Mouse (Mus musculus) midbrain, embryonic 12.5 days (tissue): ENCODE measurements around the gene Dlst. TPM values are rescaled to one million over a fixed set of nuclear protein-coding genes. Genes with fewer than 3 reads are reported as not detected.
A peak's percentile ranks its signal among the peaks of the same experiment; 100 is the strongest.

Experiments used
- ATAC-seq: fragments of 200-750 bp; cut with Nextera tagmentation; 2 replicates; pipeline ENCODE4 v1.8.0; 2017; ENCODE audit warnings: low read depth, moderate TSS enrichment, moderate library complexity; ENCODE audit not compliant: low FRiP score
- H3K27ac ChIP-seq: fragments of 300-500 bp; sonication (generic); replicated peaks from 2 replicates; pipeline ENCODE4 v1.5.1; 2016; ENCODE audit warnings: mild to moderate bottlenecking
- H3K27me3 ChIP-seq: fragments of 300-500 bp; sonication (generic); 2 replicates; pipeline ENCODE4 v1.6.1; 2016; ENCODE audit warnings: mild to moderate bottlenecking
- H3K36me3 ChIP-seq: fragments of 300-500 bp; sonication (generic); 2 replicates; pipeline ENCODE4 v1.6.1; 2016
- H3K4me1 ChIP-seq: fragments of 300-500 bp; sonication (generic); 2 replicates; pipeline ENCODE4 v1.6.1; 2016
- H3K4me2 ChIP-seq: fragments of 300-500 bp; sonication (generic); replicated peaks from 2 replicates; pipeline ENCODE4 v1.6.1; 2016; ENCODE audit warnings: mild to moderate bottlenecking, moderate library complexity
- H3K4me3 ChIP-seq: fragments of 300-500 bp; sonication (generic); 2 replicates; pipeline ENCODE4 v1.5.1; 2016; ENCODE audit warnings: mild to moderate bottlenecking
- H3K9ac ChIP-seq: fragments of 300-500 bp; sonication (generic); replicated peaks from 2 replicates; pipeline ENCODE4 v1.6.1; 2016; ENCODE audit warnings: mild to moderate bottlenecking, moderate library complexity
- H3K9me3 ChIP-seq: fragments of 300-500 bp; sonication (generic); 2 replicates; pipeline ENCODE4 v1.6.1; 2016; ENCODE audit warnings: mild to moderate bottlenecking
- WGBS: fragments of 180-500 bp; shearing (Covaris S2); methylation state at CpG from one replicate; pipeline ENCODE4 v1.1.7; 2016; 5-methylcytosine and 5-hydroxymethylcytosine counted together
- polyA plus RNA-seq: library from polyadenylated mRNA; unstranded; fragments of >200 nt; fragmentation: Nextera tagmentation; extraction: Ambion mirVana; gene quantifications from 2 replicates; pipeline ENCODE4 v1.2.1, GENCODE M21; 2016

Dlst gene
- polyA plus RNA-seq, 1 experiment from 2014 or later = 107 TPM

DNA sequence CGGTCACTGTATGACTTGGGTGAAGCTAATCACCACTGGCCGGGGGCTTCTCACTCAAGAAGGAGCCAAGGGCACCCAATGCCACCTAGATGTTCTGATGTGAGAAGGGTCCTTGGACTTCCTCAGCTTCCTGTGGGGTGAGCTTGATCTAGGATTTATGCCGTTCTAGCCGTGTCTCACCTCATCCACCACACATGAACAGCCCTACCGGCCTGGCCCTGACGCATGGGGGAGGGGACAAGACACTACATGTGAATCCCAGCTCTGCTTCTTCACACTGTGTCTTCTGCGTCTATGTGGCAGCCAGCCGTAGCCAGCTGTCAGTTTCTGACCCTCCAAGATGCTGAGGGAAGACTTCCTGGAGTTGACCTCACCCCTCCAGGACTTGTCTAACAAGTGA, 48.2 kb downstream of the Dlst start:
- H3K9ac ChIP-seq = no peak overlapping the region
- H3K36me3 ChIP-seq = no peaks in the 10 kb centered on the region
- H3K4me3 ChIP-seq = no peak overlapping the region
- H3K4me1 ChIP-seq = no peaks in the 10 kb centered on the region
- no peak for ATAC-seq
- no peaks in the 10 kb centered on the region for H3K9me3 ChIP-seq
- H3K27me3 ChIP-seq = no peaks in the 10 kb centered on the region
- WGBS = 86% methylated on average over 8 of the region's 8 CpGs
- no peak overlapping the region for H3K4me2 ChIP-seq
- no peak overlapping the region for H3K27ac ChIP-seq

DNA sequence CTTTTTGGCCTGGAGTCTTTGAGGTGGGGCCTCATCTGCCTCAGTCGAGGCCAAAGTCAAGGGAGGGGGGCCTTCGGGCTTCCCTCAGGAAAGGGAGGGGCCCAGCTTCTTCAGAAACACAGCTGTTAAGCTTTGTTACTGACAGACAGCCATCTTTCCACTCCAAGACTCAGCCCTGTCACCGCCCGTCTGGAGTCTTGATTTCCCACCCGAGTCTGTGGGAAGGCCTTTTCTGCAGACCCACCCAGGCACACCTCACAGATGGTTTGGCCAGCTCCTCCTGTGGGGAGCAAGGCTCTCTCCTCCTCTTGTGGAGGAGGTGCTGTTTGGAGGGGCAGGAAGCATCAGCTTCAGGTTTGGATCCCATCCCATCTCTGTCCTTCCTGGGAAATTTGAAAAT, 49.0 kb downstream of the Dlst start:
- no peaks in the 10 kb centered on the region for H3K4me1 ChIP-seq
- H3K27me3 ChIP-seq = no peaks in the 10 kb centered on the region
- H3K4me2 ChIP-seq = no peak overlapping the region
- H3K9me3 ChIP-seq = no peaks in the 10 kb centered on the region
- no peak overlapping the region for H3K27ac ChIP-seq
- H3K4me3 ChIP-seq = no peak overlapping the region
- no peak overlapping the region for H3K9ac ChIP-seq
- WGBS = 72% methylated on average over 5 of the region's 5 CpGs
- ATAC-seq = no peak
- no peaks in the 10 kb centered on the region for H3K36me3 ChIP-seq

DNA sequence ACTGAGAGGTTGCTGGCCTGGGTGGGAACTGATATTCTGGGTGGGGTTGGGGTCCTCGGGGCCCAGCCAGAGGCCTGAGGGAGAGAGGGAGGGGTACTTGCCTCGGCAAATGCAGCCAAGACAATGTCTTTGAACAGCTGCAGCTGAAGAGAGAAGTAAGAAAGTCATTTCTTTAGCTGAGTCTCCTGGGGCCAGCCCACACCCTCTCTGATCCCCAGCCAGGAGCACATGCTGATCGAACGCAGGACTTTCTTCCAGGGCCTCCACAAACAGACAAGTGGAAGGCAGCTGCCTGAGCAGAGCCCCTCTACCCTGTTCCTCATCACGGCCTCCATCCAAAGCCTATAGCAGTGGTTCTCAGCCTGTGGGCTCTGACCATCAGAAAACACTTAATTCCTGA, 54.4 kb downstream of the Dlst start:
- no peak overlapping the region for H3K9ac ChIP-seq
- H3K27me3 ChIP-seq = peaks cover 4% of the 10 kb centered on the region; the same call in 1 of the 2 replicates
- 89% methylated on average over 5 of the region's 5 CpGs for WGBS
- 0 out of 2 replicates have a peak, but pooled peaks cover 6% of the 10 kb centered on the region for H3K4me1 ChIP-seq
- no peaks in the 10 kb centered on the region for H3K36me3 ChIP-seq
- H3K27ac ChIP-seq = no peak overlapping the region
- no peaks in the 10 kb centered on the region for H3K9me3 ChIP-seq
- no peak for ATAC-seq
- H3K4me2 ChIP-seq = no peak overlapping the region
- H3K4me3 ChIP-seq = no peak overlapping the region

DNA sequence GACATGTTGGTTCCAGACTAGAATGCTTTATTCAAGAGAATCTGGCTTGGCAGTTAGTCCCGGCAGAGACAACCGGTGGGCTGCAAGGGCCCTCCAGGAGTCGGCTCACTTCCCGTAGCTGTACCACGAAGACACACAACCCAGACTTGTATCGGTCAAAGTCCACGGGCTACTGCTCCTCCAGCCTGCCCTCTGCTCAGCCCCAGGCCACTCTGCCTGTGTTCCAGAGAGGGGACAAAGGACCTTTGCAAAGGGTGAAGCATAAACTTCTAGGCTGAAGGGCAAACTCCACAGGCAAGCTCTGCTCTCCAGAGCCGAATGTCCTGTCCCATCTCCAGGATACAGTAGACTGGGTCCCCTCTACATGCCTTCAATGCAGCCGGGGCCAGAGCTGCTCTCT, 56.0 kb downstream of the Dlst start:
- no peak overlapping the region for H3K4me3 ChIP-seq
- 0 out of 2 replicates have a peak, but pooled peaks cover 6% of the 10 kb centered on the region for H3K4me1 ChIP-seq
- no peak overlapping the region for H3K27ac ChIP-seq
- H3K27me3 ChIP-seq = peaks cover 7% of the 10 kb centered on the region
- H3K4me2 ChIP-seq = no peak overlapping the region
- no peaks in the 10 kb centered on the region for H3K36me3 ChIP-seq
- H3K9ac ChIP-seq = no peak overlapping the region
- WGBS = 84% methylated on average over 9 of the region's 9 CpGs
- no peaks in the 10 kb centered on the region for H3K9me3 ChIP-seq
- no peak for ATAC-seq

DNA sequence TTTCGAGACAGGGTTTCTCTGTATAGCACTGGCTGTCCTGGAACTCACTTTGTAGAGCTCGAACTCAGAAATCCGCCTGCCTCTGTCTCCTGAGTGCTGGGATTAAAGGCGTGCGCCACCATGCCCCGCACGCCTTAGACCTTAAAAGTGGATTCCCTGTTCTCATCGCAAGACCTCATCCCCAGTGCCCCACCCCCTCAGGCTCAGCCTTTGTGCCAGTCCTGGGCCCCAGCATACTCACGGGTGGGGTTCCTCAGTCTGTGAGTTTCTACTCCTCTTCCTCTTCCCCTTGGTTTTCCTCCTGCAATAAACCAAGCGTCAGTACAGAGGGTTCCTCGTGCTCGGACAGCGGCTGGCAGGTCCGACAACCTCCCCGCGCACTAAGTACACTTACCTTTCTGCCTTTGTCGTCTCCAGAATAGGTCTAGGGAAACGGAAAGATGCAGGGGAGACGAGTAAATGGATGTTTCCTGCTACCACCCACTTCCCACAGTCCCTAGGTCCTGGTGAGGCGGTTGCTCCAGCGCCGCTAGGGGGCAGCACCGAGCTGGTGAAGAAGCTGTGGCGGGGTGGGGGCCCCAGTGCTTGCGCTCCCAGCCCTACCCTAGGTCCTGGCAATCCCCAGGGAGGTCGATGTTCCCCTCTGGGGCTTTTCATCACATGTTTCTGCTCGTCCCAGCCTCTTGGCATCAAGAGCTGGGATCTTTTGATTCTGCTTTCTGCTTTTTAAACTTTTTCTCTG, 58.7 kb downstream of the Dlst start:
- ATAC-seq = peak; percentile 68
- 24% methylated on average over 27 of the region's 27 CpGs for WGBS
- no peaks in the 10 kb centered on the region for H3K36me3 ChIP-seq
- peaks cover 7% of the 10 kb centered on the region for H3K27me3 ChIP-seq
- H3K9ac ChIP-seq = no peak overlapping the region; the same call in 1 of the 2 replicates
- peak overlapping the region; percentile 20; the same call in 1 of the 2 replicates for H3K4me3 ChIP-seq
- H3K9me3 ChIP-seq = no peaks in the 10 kb centered on the region
- 0 out of 2 replicates have a peak, but pooled peaks cover 6% of the 10 kb centered on the region for H3K4me1 ChIP-seq
- H3K27ac ChIP-seq = no peak overlapping the region
- H3K4me2 ChIP-seq = peak overlapping the region; percentile 38

DNA sequence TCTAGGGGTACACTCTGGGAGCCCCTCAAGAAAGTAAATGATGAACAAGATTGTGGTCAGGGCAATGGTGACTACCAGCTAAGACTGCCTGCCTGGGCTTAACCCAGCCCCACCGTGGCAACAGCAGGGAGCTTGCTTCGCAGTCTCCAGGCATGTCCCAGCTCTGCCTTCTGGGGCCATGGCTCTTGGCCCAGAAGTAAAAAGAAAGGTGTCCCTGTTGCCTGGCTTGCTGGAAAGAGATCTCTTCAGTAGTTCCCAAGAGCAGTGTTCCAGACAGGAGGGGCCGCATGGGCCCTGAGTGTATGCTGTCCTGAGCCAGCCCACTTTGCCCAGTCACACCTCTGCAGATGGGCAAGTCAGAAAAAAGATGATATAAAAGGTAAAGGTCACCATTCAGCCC, 59.2 kb downstream of the Dlst start:
- H3K4me2 ChIP-seq = peak overlapping the region; percentile 38; the same call in 1 of the 2 replicates
- no peaks in the 10 kb centered on the region for H3K36me3 ChIP-seq
- no peaks in the 10 kb centered on the region for H3K9me3 ChIP-seq
- no peak overlapping the region for H3K9ac ChIP-seq
- 51% methylated on average over 3 of the region's 3 CpGs for WGBS
- no peak overlapping the region for H3K27ac ChIP-seq
- no peak overlapping the region for H3K4me3 ChIP-seq
- ATAC-seq = no peak
- peaks cover 7% of the 10 kb centered on the region for H3K27me3 ChIP-seq
- peaks cover 8% of the 10 kb centered on the region for H3K4me1 ChIP-seq

DNA sequence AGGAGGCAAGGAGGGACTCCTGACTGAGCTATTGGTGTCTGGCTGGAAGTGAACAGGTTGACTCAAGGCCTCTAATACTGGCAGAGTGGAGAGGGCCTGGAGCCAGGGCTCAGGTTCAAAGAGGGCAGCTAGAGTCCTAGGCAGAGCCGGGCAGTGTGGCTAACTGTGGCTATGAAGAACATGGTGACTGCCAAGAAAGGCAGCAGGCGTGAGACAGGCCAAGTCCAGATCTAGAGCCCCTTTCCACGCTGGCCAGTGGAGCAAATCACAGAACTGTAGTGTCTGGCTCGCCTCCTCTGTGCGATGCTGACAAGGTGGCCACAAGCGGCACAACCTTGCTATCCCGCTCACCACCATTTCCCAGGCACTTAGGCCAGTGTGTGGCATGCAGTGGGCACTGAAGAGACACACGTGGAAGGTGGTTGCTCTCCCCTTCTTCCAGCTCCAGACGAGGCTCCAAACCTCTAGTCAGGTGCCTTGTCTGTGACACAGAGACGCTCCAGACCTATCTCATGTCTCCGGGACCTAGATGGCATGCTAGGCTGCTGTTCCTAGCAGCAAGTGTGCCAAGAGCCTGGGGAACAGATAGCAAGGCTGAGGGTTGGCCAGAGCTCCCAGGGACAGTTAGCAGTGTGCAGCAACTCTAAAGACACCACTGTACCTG, 59.8 kb downstream of the Dlst start:
- H3K36me3 ChIP-seq = no peaks in the 10 kb centered on the region
- peaks cover 7% of the 10 kb centered on the region for H3K27me3 ChIP-seq
- ATAC-seq = no peak
- peaks cover 13% of the 10 kb centered on the region for H3K4me1 ChIP-seq
- no peaks in the 10 kb centered on the region for H3K9me3 ChIP-seq
- H3K4me3 ChIP-seq = no peak overlapping the region
- no peak overlapping the region for H3K9ac ChIP-seq
- no peak overlapping the region for H3K4me2 ChIP-seq
- no peak overlapping the region for H3K27ac ChIP-seq
- 87% methylated on average over 11 of the region's 11 CpGs for WGBS

DNA sequence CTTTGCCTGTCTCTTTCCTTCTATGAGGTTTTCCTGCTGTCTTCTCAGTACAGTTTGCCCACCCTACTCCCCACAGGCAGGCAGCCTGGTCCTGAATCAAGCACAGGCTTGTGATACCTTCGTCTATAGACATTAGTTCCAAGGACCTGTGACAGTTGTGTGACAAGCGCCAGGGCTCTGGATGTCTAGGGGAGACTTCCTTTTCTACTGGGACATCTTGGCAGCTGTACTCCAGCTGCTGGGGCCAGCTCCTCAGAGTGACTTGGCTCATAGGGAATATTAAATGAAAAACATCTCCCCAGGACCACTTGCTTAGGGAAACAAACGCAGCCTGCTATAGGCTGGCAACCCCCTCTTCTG, 60.3 kb downstream of the Dlst start:
- Histone ChIP-seq H3K4me1 (peaks cover 18% of the 10 kb centered on the region), H3K9me3 (no peaks in the 10 kb centered on the region), H3K9ac (no peak overlapping the region), H3K36me3 (no peaks in the 10 kb centered on the region), H3K27me3 (peaks cover 7% of the 10 kb centered on the region), H3K4me3 (no peak overlapping the region), H3K4me2 (no peak overlapping the region), H3K27ac (no peak overlapping the region)
- no peak for ATAC-seq
- WGBS = 83% methylated on average over 3 of the region's 3 CpGs

DNA sequence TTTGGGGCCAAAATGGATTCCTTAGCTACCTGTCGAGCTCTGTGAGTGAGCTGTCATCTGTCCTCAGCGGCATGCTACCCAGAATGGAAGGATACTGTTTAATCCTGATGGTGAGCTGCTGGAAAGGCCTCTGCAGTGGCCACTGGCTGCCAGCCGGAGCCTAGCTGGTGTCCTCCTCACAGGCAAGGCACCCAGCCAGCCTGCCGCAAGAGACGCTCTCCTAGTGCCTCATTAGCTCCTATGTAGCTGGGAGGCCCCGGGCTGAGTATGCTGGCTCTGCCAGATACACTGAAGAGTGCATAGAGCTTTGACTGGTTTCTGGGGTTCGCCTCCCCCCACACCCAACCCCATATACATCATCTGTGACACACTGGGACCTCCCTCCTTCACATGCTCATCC, 63.4 kb downstream of the Dlst start:
- Histone ChIP-seq H3K9me3 (no peaks in the 10 kb centered on the region), H3K36me3 (no peaks in the 10 kb centered on the region), H3K9ac (no peak overlapping the region), H3K4me1 (peaks cover 34% of the 10 kb centered on the region), H3K27me3 (peaks cover 30% of the 10 kb centered on the region), H3K27ac (no peak overlapping the region), H3K4me2 (no peak overlapping the region), H3K4me3 (no peak overlapping the region)
- no peak for ATAC-seq
- 75% methylated on average over 7 of the region's 7 CpGs for WGBS

DNA sequence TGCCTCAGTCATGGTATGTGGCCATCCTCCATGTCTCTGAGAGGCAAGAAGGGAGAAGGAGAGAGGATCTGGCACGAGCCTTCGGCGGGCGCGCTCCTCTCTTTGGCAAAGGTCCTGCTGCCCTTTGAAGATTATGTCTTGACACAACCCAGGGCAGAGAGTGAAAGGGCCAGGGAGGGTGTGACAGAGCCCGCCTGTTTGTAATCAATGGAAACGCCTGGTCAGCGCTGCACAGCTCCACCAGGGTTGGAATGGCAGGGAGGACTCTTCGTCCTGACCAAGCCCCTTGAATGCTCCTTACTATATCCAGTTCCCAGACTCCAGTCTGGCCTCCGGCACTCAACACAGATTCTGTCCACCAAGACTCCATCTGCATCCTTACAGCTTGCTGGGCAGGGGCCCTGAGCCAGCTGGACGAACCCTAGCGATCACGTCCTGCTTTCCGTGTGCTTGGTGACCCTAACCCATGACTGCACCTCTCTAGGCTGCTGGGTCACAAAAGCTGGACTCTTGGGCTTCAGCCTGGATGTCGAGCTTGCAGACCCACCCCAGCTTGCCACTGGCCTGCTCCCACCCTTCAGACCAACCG, 64.5 kb downstream of the Dlst start:
- Histone ChIP-seq H3K4me1 (peaks cover 28% of the 10 kb centered on the region), H3K27ac (no peak overlapping the region), H3K27me3 (peaks cover 32% of the 10 kb centered on the region), H3K4me3 (peak overlapping the region; percentile 31), H3K4me2 (peak overlapping the region; percentile 52), H3K9ac (no peak overlapping the region), H3K36me3 (no peaks in the 10 kb centered on the region), H3K9me3 (no peaks in the 10 kb centered on the region)
- no peak for ATAC-seq
- WGBS = 39% methylated on average over 16 of the region's 16 CpGs

DNA sequence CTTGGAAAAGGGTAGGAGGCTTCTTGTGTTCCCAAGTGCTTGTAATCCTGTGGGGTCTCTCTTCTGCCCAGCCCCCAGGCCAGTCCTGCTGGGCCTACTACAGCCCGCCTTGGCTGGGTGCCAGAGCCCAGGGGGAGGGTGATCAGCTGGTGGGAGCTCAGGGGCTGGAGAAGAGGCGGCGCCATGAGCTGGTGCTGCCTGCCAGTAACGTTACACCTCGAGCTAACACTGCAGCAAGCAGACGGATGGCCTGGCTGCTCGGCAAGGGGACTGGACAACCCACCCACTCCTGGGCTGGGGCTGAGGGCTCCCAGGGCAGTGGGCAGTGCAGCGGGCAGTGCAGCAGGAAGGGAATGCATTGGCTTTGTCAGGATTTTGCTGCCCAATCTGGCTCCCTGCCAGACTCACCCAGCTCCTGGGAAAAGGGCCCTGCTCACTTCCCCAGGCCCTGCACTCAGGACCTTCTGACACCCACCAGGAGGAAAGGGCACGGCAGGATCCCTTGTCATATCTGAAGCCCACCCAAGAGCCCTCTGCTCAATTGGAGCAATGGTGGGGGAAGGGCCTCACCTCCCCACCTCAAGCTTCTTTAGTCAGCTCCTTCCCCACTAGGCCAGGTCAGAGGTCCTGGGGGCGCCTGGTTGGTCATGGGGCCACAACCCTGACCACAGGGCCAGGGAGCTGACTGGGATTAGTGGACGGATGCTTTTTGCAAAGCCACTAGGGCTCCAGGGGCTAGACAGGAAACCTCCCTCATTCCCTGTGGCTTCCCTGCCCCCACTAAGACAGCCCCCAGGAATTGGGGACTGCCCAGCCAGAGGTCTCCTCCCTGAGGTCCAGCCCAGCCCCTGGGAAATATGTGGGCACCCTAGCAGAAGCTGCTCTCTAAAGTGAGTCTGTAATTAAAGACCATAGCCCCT, 65.6 kb downstream of the Dlst start:
- H3K27ac ChIP-seq = peak overlapping the region; percentile 60; the same call in 1 of the 2 replicates
- peak overlapping the region; percentile 52 for H3K4me2 ChIP-seq
- ATAC-seq = peak; percentile 86
- H3K36me3 ChIP-seq = no peaks in the 10 kb centered on the region
- H3K27me3 ChIP-seq = peaks cover 31% of the 10 kb centered on the region
- H3K9ac ChIP-seq = peak overlapping the region; percentile 41
- peaks cover 28% of the 10 kb centered on the region for H3K4me1 ChIP-seq
- H3K4me3 ChIP-seq = peak overlapping the region; percentile 31; the same call in 1 of the 2 replicates
- WGBS = 7% methylated on average over 11 of the region's 11 CpGs
- no peaks in the 10 kb centered on the region for H3K9me3 ChIP-seq
